Mouse (Mus musculus): Measurements from ENCODE around the gene Scn4a. TPM values are rescaled to one million over a fixed set of nuclear protein-coding genes. Genes with fewer than 3 reads are reported as not detected.
A peak's percentile ranks its signal among the peaks of the same experiment; 100 is the strongest.

Scn4a gene
- polyA plus RNA-seq, 1 experiment from 2014 or later, result not detected

GRCm38 (mm10) chr11:106373998-106374397, 20.9 kb upstream of the Scn4a start:
- H3K4me2 ChIP-seq (ENCODE audit: low read length), result no peak overlapping the region
- H3K4me3 ChIP-seq (replicated peaks; ENCODE audit: low read depth, low read length), result no peak overlapping the region
- H3K4me1 ChIP-seq (ENCODE audit: control insufficient read depth, insufficient read depth, low read length), result no peaks in the 10 kb centered on the region
- H3K27ac ChIP-seq (replicated peaks; ENCODE audit: low read depth, low read length), result no peak overlapping the region
- no peaks in the 10 kb centered on the region for H3K36me3 ChIP-seq (ENCODE audit: control insufficient read depth, insufficient read depth, low read length)
- no peaks in the 10 kb centered on the region for H3K27me3 ChIP-seq (ENCODE audit: control insufficient read depth, insufficient read depth, low read length)
- H3K9ac ChIP-seq (replicated peaks; ENCODE audit: low read length), result 0 out of 2 replicates have a peak overlapping the region, but pooled peaks have one; percentile 26
- WGBS, result 57% methylated on average over 11 of the region's 11 CpGs
- ATAC-seq (ENCODE audit: low FRiP score, low TSS enrichment), result no peak
- H3K9me3 ChIP-seq (ENCODE audit: control insufficient read depth, low read length), result no peaks in the 10 kb centered on the region
- no peak for DNase-seq

- ATAC-seq (ENCODE audit: low FRiP score, low TSS enrichment) (no peak), DNase-seq (peak; percentile 79)
- H3K36me3 ChIP-seq (ENCODE audit: control insufficient read depth, insufficient read depth, low read length), result no peaks in the 10 kb centered on the region
- no peak overlapping the region for H3K4me3 ChIP-seq (replicated peaks; ENCODE audit: low read depth, low read length)
- no peak overlapping the region for H3K9ac ChIP-seq (replicated peaks; ENCODE audit: low read length)
- WGBS, result 19% methylated on average over 3 of the region's 3 CpGs
- H3K4me2 ChIP-seq (ENCODE audit: low read length), result no peak overlapping the region
- no peaks in the 10 kb centered on the region for H3K9me3 ChIP-seq (ENCODE audit: control insufficient read depth, low read length)
- no peaks in the 10 kb centered on the region for H3K27me3 ChIP-seq (ENCODE audit: control insufficient read depth, insufficient read depth, low read length)
- no peak overlapping the region for H3K27ac ChIP-seq (replicated peaks; ENCODE audit: low read depth, low read length)
- H3K4me1 ChIP-seq (ENCODE audit: control insufficient read depth, insufficient read depth, low read length), result 0 out of 2 replicates have a peak, but pooled peaks cover 3% of the 10 kb centered on the region
Measured at GRCm38 (mm10) chr11:106366316-106366715, 13.2 kb upstream of the Scn4a start.

GRCm38 (mm10) chr11:106365366-106365765, 12.3 kb upstream of the Scn4a start, which contains the start of gene Prr29:
TSS of gene Prr29 (plus strand) at chr11:106365472.
- H3K4me3 ChIP-seq (replicated peaks; ENCODE audit: low read depth, low read length), result no peak within 1 kb of the TSS
- no peaks in the 10 kb centered on the region for H3K9me3 ChIP-seq (ENCODE audit: control insufficient read depth, low read length)
- no peak within 1 kb of the TSS for H3K27ac ChIP-seq (replicated peaks; ENCODE audit: low read depth, low read length)
- DNase-seq, result no peak
- no peak within 1 kb of the TSS for H3K9ac ChIP-seq (replicated peaks; ENCODE audit: low read length)
- 0 out of 2 replicates have a peak, but pooled peaks cover 3% of the 10 kb centered on the region for H3K4me1 ChIP-seq (ENCODE audit: control insufficient read depth, insufficient read depth, low read length)
- H3K36me3 ChIP-seq (ENCODE audit: control insufficient read depth, insufficient read depth, low read length), result no peaks in the 10 kb centered on the region
- ATAC-seq (ENCODE audit: low FRiP score, low TSS enrichment), result no peak
- no peaks in the 10 kb centered on the region for H3K27me3 ChIP-seq (ENCODE audit: control insufficient read depth, insufficient read depth, low read length)
- WGBS, result 59% methylated on average over 10 of the region's 10 CpGs
- H3K4me2 ChIP-seq (ENCODE audit: low read length), result no peak within 1 kb of the TSS; the same call in 1 of the 2 replicates

GRCm38 (mm10) chr11:106364712-106365111, 11.6 kb upstream of the Scn4a start:
- H3K4me3 ChIP-seq (replicated peaks; ENCODE audit: low read depth, low read length), result no peak overlapping the region
- H3K4me2 ChIP-seq (ENCODE audit: low read length), result no peak overlapping the region; the same call in 1 of the 2 replicates
- H3K9ac ChIP-seq (replicated peaks; ENCODE audit: low read length), result no peak overlapping the region
- H3K27ac ChIP-seq (replicated peaks; ENCODE audit: low read depth, low read length), result no peak overlapping the region
- H3K4me1 ChIP-seq (ENCODE audit: control insufficient read depth, insufficient read depth, low read length), result 0 out of 2 replicates have a peak, but pooled peaks cover 3% of the 10 kb centered on the region
- 3% methylated on average over 11 of the region's 11 CpGs for WGBS
- ATAC-seq (ENCODE audit: low FRiP score, low TSS enrichment) (no peak), DNase-seq (peak; percentile 19)
- no peaks in the 10 kb centered on the region for H3K9me3 ChIP-seq (ENCODE audit: control insufficient read depth, low read length)
- H3K36me3 ChIP-seq (ENCODE audit: control insufficient read depth, insufficient read depth, low read length), result no peaks in the 10 kb centered on the region
- no peaks in the 10 kb centered on the region for H3K27me3 ChIP-seq (ENCODE audit: control insufficient read depth, insufficient read depth, low read length)

GRCm38 (mm10) chr11:106359350-106359749, 6.3 kb upstream of the Scn4a start:
- Histone ChIP-seq H3K4me1 (ENCODE audit: control insufficient read depth, insufficient read depth, low read length) (no peaks in the 10 kb centered on the region), H3K27me3 (ENCODE audit: control insufficient read depth, insufficient read depth, low read length) (no peaks in the 10 kb centered on the region), H3K9me3 (ENCODE audit: control insufficient read depth, low read length) (no peaks in the 10 kb centered on the region), H3K4me3 (replicated peaks; ENCODE audit: low read depth, low read length) (no peak overlapping the region), H3K36me3 (ENCODE audit: control insufficient read depth, insufficient read depth, low read length) (no peaks in the 10 kb centered on the region), H3K4me2 (ENCODE audit: low read length) (no peak overlapping the region), H3K9ac (replicated peaks; ENCODE audit: low read length) (no peak overlapping the region), H3K27ac (replicated peaks; ENCODE audit: low read depth, low read length) (no peak overlapping the region)
- no peak for ATAC-seq (ENCODE audit: low FRiP score, low TSS enrichment)
- WGBS, result 22% methylated on average over 5 of the region's 5 CpGs
- peak; percentile 37 for DNase-seq

GRCm38 (mm10) chr11:106355382-106356128, 2.5 kb upstream of the Scn4a start:
- no peaks in the 10 kb centered on the region for H3K9me3 ChIP-seq (ENCODE audit: control insufficient read depth, low read length)
- no peaks in the 10 kb centered on the region for H3K4me1 ChIP-seq (ENCODE audit: control insufficient read depth, insufficient read depth, low read length)
- H3K4me2 ChIP-seq (ENCODE audit: low read length), result no peak overlapping the region
- no peaks in the 10 kb centered on the region for H3K27me3 ChIP-seq (ENCODE audit: control insufficient read depth, insufficient read depth, low read length)
- H3K4me3 ChIP-seq (replicated peaks; ENCODE audit: low read depth, low read length), result no peak overlapping the region
- 83% methylated on average over 19 of the region's 19 CpGs for WGBS
- no peaks in the 10 kb centered on the region for H3K36me3 ChIP-seq (ENCODE audit: control insufficient read depth, insufficient read depth, low read length)
- DNase-seq, result no peak
- ATAC-seq (ENCODE audit: low FRiP score, low TSS enrichment), result no peak
- no peak overlapping the region for H3K9ac ChIP-seq (replicated peaks; ENCODE audit: low read length)
- H3K27ac ChIP-seq (replicated peaks; ENCODE audit: low read depth, low read length), result no peak overlapping the region

GRCm38 (mm10) chr11:106354181-106354580, 1.1 kb upstream of the Scn4a start:
- H3K9ac ChIP-seq (replicated peaks; ENCODE audit: low read length), result no peak overlapping the region
- WGBS, result 50% methylated on average over 1 of the region's 1 CpGs
- no peaks in the 10 kb centered on the region for H3K9me3 ChIP-seq (ENCODE audit: control insufficient read depth, low read length)
- H3K27me3 ChIP-seq (ENCODE audit: control insufficient read depth, insufficient read depth, low read length), result no peaks in the 10 kb centered on the region
- ATAC-seq (ENCODE audit: low FRiP score, low TSS enrichment) (no peak), DNase-seq (no peak)
- H3K4me1 ChIP-seq (ENCODE audit: control insufficient read depth, insufficient read depth, low read length), result no peaks in the 10 kb centered on the region
- H3K27ac ChIP-seq (replicated peaks; ENCODE audit: low read depth, low read length), result no peak overlapping the region
- no peak overlapping the region for H3K4me2 ChIP-seq (ENCODE audit: low read length)
- no peaks in the 10 kb centered on the region for H3K36me3 ChIP-seq (ENCODE audit: control insufficient read depth, insufficient read depth, low read length)
- H3K4me3 ChIP-seq (replicated peaks; ENCODE audit: low read depth, low read length), result no peak overlapping the region

- no peaks in the 10 kb centered on the region for H3K9me3 ChIP-seq (ENCODE audit: control insufficient read depth, low read length)
- H3K36me3 ChIP-seq (ENCODE audit: control insufficient read depth, insufficient read depth, low read length), result no peaks in the 10 kb centered on the region
- 70% methylated on average over 4 of the region's 4 CpGs for WGBS
- ATAC-seq (ENCODE audit: low FRiP score, low TSS enrichment) (no peak), DNase-seq (no peak)
- no peak overlapping the region for H3K27ac ChIP-seq (replicated peaks; ENCODE audit: low read depth, low read length)
- no peaks in the 10 kb centered on the region for H3K27me3 ChIP-seq (ENCODE audit: control insufficient read depth, insufficient read depth, low read length)
- H3K9ac ChIP-seq (replicated peaks; ENCODE audit: low read length), result no peak overlapping the region
- no peak overlapping the region for H3K4me2 ChIP-seq (ENCODE audit: low read length)
- H3K4me1 ChIP-seq (ENCODE audit: control insufficient read depth, insufficient read depth, low read length), result no peaks in the 10 kb centered on the region
- H3K4me3 ChIP-seq (replicated peaks; ENCODE audit: low read depth, low read length), result no peak overlapping the region
Measured at GRCm38 (mm10) chr11:106351941-106352340, 1.1 kb downstream of the Scn4a start.

- no peaks in the 10 kb centered on the region for H3K9me3 ChIP-seq (ENCODE audit: control insufficient read depth, low read length)
- ATAC-seq (ENCODE audit: low FRiP score, low TSS enrichment), result no peak
- no peak for DNase-seq
- H3K9ac ChIP-seq (replicated peaks; ENCODE audit: low read length), result no peak overlapping the region
- no peaks in the 10 kb centered on the region for H3K36me3 ChIP-seq (ENCODE audit: control insufficient read depth, insufficient read depth, low read length)
- H3K4me1 ChIP-seq (ENCODE audit: control insufficient read depth, insufficient read depth, low read length), result no peaks in the 10 kb centered on the region
- 68% methylated on average over 3 of the region's 3 CpGs for WGBS
- no peak overlapping the region for H3K27ac ChIP-seq (replicated peaks; ENCODE audit: low read depth, low read length)
- H3K4me3 ChIP-seq (replicated peaks; ENCODE audit: low read depth, low read length), result no peak overlapping the region
- no peaks in the 10 kb centered on the region for H3K27me3 ChIP-seq (ENCODE audit: control insufficient read depth, insufficient read depth, low read length)
- H3K4me2 ChIP-seq (ENCODE audit: low read length), result no peak overlapping the region
Measured at GRCm38 (mm10) chr11:106351253-106351652, 1.8 kb downstream of the Scn4a start.

Data from midbrain, embryonic 14.5 days (tissue).